Mouse (Mus musculus) cerebellum, postnatal 10 days (tissue): ENCODE data around the gene Slc5a9.
"Not testable (repeated sequence)": the region's sequence is repeated elsewhere in the genome, so short reads cannot be mapped to it uniquely, and the experiment has no call there.

Experiments used
- DNase-seq, 2 experiments: peaks; one replicate each; pipeline ENCODE4 v3.0.0; 2021; ENCODE audit warnings: mixed read lengths in 2 of 2

Gene Slc5a9

GRCm38 (mm10) chr4:111902775-111903174, at the start of gene Slc5a9:
TSS of gene Slc5a9 (minus strand) at chr4:111902918.
- no peak for DNase-seq

- DNase-seq: no peak
Observed at GRCm38 (mm10) chr4:111919092-111919491, 16.4 kb upstream of the Slc5a9 start, which contains the start of gene Skint8. TSS of gene Skint8 (plus strand) at chr4:111919392.

GRCm38 (mm10) chr4:111907926-111908325, 5.2 kb upstream of the Slc5a9 start:
- peak; percentile 21 to 52 for DNase-seq

DNA sequence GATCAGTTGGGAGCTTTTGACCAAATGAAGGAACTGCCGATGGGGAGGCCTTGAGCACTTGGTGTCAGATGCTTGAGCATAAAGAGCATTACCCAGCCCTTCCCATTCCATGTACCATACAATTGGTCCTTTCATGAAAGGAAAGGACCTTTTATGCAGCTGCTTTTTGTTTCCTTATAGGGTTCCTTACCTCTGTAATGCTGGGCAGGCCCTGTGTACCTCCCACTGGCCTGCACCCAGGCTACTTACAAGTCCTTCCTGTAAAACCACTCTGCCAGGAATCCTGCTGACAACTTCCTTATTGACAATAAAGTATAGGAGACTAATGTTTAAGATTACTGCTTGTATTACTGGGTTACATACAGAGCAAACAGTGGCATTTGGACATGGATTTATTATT, 1.2 kb downstream of the Slc5a9 start:
- DNase-seq: no peak

- DNase-seq: not testable (repeated sequence)
Observed at GRCm38 (mm10) chr4:111900491-111900890, 2.2 kb downstream of the Slc5a9 start.

- no peak for DNase-seq
Observed at GRCm38 (mm10) chr4:111898566-111898965, 4.2 kb downstream of the Slc5a9 start.

DNA sequence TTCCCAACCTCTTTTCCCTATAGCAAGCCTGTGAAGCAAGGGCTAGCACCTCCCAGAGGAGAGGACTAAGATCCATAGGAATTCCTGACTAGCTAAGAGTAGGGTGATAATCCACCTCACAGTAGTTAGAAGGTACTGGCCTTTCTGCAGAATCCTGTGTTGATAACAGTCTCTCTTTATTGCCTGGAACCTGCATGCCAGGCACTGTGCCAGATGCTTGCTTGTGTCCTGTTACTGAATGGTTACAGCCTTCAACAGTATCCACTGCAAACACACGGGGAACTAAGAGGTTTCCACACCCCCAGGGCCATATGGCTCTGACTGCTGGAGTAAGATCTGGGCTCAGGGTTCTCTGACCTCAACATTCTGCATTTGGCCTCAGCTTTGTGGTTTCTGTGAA, 5.0 kb downstream of the Slc5a9 start:
- DNase-seq: peak in 1 of 2 experiments; percentile 13

GRCm38 (mm10) chr4:111892138-111892537, 10.6 kb downstream of the Slc5a9 start:
- no peak for DNase-seq

- peak; percentile 79 to 83 for DNase-seq
Observed at GRCm38 (mm10) chr4:111886607-111887006, 16.1 kb downstream of the Slc5a9 start.

DNA sequence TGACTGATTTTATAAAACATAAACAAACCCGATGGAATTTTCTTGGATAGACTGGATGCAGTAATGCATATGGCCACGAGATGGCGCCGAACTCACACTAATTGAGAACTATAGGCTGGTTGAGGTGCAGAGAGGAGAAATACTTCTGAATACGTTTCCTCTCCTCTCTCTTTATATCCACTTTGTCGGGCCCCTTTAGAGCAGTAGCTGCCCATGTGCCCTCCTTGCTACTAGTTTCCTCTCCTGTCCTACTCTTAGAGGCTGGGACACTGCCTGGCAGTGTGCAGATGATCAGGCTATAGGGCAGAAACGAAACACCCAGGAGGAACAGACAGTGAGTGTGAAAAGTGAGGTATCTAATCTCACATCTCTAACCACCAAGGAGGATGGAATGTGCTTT, 16.7 kb downstream of the Slc5a9 start:
- peak; percentile 75 to 79 for DNase-seq

DNA sequence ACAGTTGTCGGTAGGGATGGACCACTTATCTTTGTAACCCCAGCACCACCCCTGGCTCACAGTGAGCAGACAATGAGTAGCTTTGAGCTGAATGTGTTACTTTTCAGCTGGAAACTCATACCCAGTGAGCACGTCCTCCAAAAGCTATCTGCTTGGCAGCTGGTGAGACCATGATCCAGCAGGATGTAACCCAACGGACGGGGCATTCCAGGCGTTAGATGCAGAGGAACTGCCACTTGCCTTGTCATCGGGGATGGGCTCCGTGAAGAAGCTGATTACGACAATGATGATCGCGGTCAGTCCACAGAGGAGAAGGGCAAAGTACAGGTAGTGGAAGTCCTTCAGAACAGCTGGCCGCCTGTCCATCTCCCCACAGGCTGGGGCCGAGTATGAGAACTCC, 19.2 kb downstream of the Slc5a9 start:
- DNase-seq: no peak

DNA sequence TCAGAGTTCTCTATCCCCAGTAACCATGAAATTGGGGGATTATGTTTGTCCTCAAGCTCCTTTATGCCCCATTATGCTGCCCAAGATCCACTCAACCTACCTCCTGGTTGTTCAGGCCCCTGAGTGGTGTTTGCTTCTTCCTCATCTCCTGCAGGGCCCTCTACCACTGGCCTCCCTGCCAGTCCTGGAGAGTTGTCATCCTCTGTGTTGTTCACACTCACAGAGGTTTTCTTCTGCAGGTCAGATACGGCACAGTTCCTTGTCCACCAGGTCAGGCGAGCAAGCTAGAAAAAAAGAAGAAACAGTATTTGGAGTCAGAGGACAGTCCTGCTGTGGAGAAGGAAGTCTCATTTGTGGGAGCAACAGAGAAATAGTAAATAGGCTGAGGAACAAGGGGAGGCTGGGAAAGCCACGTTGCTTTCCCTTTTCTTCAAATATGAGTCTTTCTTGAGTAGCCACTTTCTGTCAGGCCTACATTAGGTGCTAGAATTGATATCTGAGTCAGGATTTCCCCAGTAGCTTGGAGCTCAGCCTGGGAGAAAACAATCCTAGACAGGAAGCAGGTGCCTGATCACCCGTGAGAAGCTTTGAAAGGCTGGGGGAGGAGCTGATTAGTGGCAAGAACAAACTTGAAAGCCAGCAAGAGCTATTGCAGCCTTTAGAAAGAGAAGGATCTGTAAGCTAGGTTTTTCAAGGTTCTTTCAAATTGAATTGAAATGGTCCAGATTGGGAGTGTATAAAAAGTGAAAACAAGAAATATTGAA, 22.4 kb downstream of the Slc5a9 start:
- DNase-seq: no peak

- DNase-seq: peak; percentile 14 to 18
Observed at GRCm38 (mm10) chr4:111867743-111868401, 34.8 kb downstream of the Slc5a9 start.

DNA sequence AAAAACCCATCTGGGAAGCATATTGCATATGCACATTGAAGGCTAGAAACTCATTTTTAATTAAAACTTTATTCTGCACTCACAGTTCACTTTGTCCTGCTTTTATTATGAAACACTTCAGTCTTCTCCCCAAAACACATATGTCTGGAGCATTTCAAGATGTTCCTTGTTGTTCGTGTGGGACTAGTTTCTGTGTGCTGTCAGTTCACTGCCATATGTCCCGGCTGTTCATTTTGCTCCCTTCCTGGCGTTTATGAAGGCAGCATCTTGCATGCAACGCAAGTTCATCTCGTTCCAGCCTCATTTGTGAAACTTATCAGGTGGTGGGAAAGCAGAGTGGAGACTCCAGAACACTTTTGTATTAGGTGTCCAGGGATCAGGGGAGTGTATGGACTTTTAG, 36.0 kb downstream of the Slc5a9 start:
- no peak for DNase-seq

DNA sequence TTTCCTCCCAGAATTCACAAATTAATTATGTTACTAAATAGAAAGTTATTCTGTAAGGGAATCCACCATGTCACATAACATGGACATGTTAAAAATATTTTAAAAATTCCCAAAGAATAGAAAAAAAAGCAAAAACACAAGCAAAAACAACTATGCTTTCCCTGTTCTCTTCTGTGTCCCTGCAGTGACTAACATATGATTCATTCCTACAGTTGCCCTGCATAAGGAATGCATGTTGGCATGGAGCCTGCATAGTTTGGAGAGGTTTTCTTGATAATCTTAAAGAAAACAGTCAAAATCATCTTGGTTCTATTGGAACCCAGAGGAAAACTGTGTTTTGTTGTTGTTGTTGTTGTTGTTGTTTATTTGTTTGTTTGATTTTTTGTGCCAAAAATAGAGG, 50.1 kb downstream of the Slc5a9 start:
- no peak for DNase-seq

DNA sequence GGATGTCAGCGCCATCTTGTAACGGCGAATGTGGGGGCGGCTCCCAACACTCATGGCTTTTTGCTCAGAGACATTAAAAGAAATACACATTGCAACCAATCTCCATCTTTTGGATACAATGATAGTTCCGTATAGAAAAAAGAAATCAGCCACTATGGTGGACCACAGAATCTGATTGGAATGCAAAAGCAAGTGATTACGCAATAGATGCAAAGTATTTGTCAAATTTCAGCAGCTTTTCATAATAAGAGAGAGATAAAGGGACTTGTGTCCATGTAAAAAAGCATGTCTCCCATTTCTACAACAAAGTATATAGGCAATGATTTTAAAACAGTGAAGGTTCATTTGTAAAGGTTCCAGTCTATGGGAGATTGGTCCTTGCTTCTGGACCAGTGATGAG, 63.8 kb downstream of the Slc5a9 start:
- DNase-seq: no peak
